Mouse (Mus musculus) stomach, postnatal 0 days (tissue): ENCODE data around the gene Ube2i.
A peak's percentile ranks its signal among the peaks of the same experiment; 100 is the strongest.

Experiments used
- CTCF ChIP-seq: IDR thresholded peaks from 2 replicates; pipeline ENCODE4 v1.5.1; 2016; ENCODE audit warnings: antibody characterized with exemption, low read depth, mild to moderate bottlenecking, moderate library complexity
- EP300 ChIP-seq: optimal IDR thresholded peaks from 2 replicates; pipeline ENCODE3; 2016; ENCODE audit warnings: antibody characterized with exemption

- peak; percentile 43; the same call in 1 of the 2 replicates for TF ChIP-seq CTCF
- no peak for TF ChIP-seq EP300
These were observed 30.2 kb downstream of the Ube2i start for GRCm38 (mm10) chr17:25244239-25244638.
